Mouse (Mus musculus) midbrain, embryonic 14.5 days (tissue): Measurements from ENCODE around the gene Trank1. TPM values are rescaled to one million over a fixed set of nuclear protein-coding genes. Genes with fewer than 3 reads are reported as not detected.

Experiments used
- ATAC-seq: fragments of 200-750 bp; cut with Nextera tagmentation; 2 replicates; pipeline ENCODE4 v1.8.0; 2017; ENCODE audit warnings: moderate number of reproducible peaks, moderate library complexity; ENCODE audit not compliant: low FRiP score, low TSS enrichment
- DNase-seq: peaks from one replicate; pipeline ENCODE4 v3.0.0-alpha.2; 2015
- H3K27ac ChIP-seq: fragments of 300-500 bp; sonication (generic); replicated peaks from 2 replicates; pipeline ENCODE4 v1.5.1; 2014; ENCODE audit warnings: mild to moderate bottlenecking, low read depth, low read length, moderate library complexity
- H3K27me3 ChIP-seq: fragments of 300-500 bp; sonication (generic); 2 replicates; pipeline ENCODE4 v1.6.1; 2014; ENCODE audit warnings: low read length, control low read depth, mixed read lengths; ENCODE audit not compliant: control insufficient read depth, insufficient read depth
- H3K36me3 ChIP-seq: fragments of 300-500 bp; sonication (generic); 2 replicates; pipeline ENCODE4 v1.6.1; 2014; ENCODE audit warnings: low read length, control low read depth; ENCODE audit not compliant: control insufficient read depth, insufficient read depth
- H3K4me1 ChIP-seq: fragments of 300-500 bp; sonication (generic); 2 replicates; pipeline ENCODE4 v1.6.1; 2014; ENCODE audit warnings: mild to moderate bottlenecking, antibody characterized with exemption, low read length, control low read depth; ENCODE audit not compliant: control insufficient read depth, insufficient read depth
- H3K4me2 ChIP-seq: fragments of 300-500 bp; sonication (generic); 2 replicates; pipeline ENCODE4 v1.6.1; 2014; ENCODE audit warnings: mild to moderate bottlenecking, low read length, moderate library complexity
- H3K4me3 ChIP-seq: fragments of 300-500 bp; sonication (generic); replicated peaks from 2 replicates; pipeline ENCODE4 v1.5.1; 2014; ENCODE audit warnings: low read depth, low read length
- H3K9ac ChIP-seq: fragments of 300-500 bp; sonication (generic); replicated peaks from 2 replicates; pipeline ENCODE4 v1.6.1; 2014; ENCODE audit warnings: mild to moderate bottlenecking, low read length, moderate library complexity
- H3K9me3 ChIP-seq: fragments of 300-500 bp; sonication (generic); 2 replicates; pipeline ENCODE4 v1.6.1; 2016; ENCODE audit warnings: low read length, control low read depth, mixed read lengths; ENCODE audit not compliant: control insufficient read depth
- WGBS: fragments of 180-500 bp; shearing (Covaris S2); extraction: QIAGEN DNeasy Blood & Tissue Kit; methylation state at CpG from one replicate; pipeline ENCODE4 v1.1.7; 2014; 5-methylcytosine and 5-hydroxymethylcytosine counted together
- polyA plus RNA-seq: library from polyadenylated mRNA; unstranded; fragments of >200 nt; fragmentation: Nextera tagmentation; extraction: Ambion mirVana; gene quantifications from 2 replicates; pipeline ENCODE4 v1.2.1, GENCODE M21; 2014

The Trank1 gene
- polyA plus RNA-seq, 1 experiment from 2014 or later: 14.2 TPM

- ATAC-seq: no peak
- H3K4me3 ChIP-seq: no peak overlapping the region
- no peak overlapping the region for H3K27ac ChIP-seq
- peaks cover 10% of the 10 kb centered on the region for H3K4me1 ChIP-seq
- H3K9me3 ChIP-seq: no peaks in the 10 kb centered on the region
- no peaks in the 10 kb centered on the region for H3K36me3 ChIP-seq
- WGBS: 82% methylated on average over 6 of the region's 6 CpGs
- no peak overlapping the region for H3K9ac ChIP-seq
- no peak for DNase-seq
- no peak overlapping the region for H3K4me2 ChIP-seq
- no peaks in the 10 kb centered on the region for H3K27me3 ChIP-seq
These were observed 96.5 kb downstream of the Trank1 start for GRCm38 (mm10) chr9:111408012-111408411.

- Histone ChIP-seq H3K4me2 (no peak overlapping the region), H3K9ac (no peak overlapping the region), H3K27ac (no peak overlapping the region), H3K4me3 (no peak overlapping the region), H3K9me3 (no peaks in the 10 kb centered on the region), H3K27me3 (no peaks in the 10 kb centered on the region), H3K4me1 (peaks cover 12% of the 10 kb centered on the region), H3K36me3 (no peaks in the 10 kb centered on the region)
- DNase-seq (no peak), ATAC-seq (no peak)
- 85% methylated on average over 10 of the region's 10 CpGs for WGBS
These were observed 96.9 kb downstream of the Trank1 start for GRCm38 (mm10) chr9:111408427-111408826.

GRCm38 (mm10) chr9:111412471-111413160 lies 101.1 kb downstream of the Trank1 start:
- no peaks in the 10 kb centered on the region for H3K27me3 ChIP-seq
- no peak; the same call in 1 of the 2 replicates for ATAC-seq
- H3K27ac ChIP-seq: peak overlapping the region; percentile 67
- H3K4me1 ChIP-seq: peaks cover 12% of the 10 kb centered on the region
- H3K4me2 ChIP-seq: peak overlapping the region; percentile 39
- H3K4me3 ChIP-seq: peak overlapping the region; percentile 10; the same call in 1 of the 2 replicates
- no peaks in the 10 kb centered on the region for H3K9me3 ChIP-seq
- no peak overlapping the region for H3K9ac ChIP-seq
- peak; percentile 85 for DNase-seq
- H3K36me3 ChIP-seq: no peaks in the 10 kb centered on the region
- WGBS: 35% methylated on average over 16 of the region's 16 CpGs

- no peak for ATAC-seq
- no peak overlapping the region for H3K4me3 ChIP-seq
- peaks cover 5% of the 10 kb centered on the region for H3K4me1 ChIP-seq
- H3K27ac ChIP-seq: no peak overlapping the region
- no peak overlapping the region for H3K9ac ChIP-seq
- no peaks in the 10 kb centered on the region for H3K27me3 ChIP-seq
- no peaks in the 10 kb centered on the region for H3K36me3 ChIP-seq
- H3K4me2 ChIP-seq: no peak overlapping the region
- no peak for DNase-seq
- no peaks in the 10 kb centered on the region for H3K9me3 ChIP-seq
- WGBS: 74% methylated on average over 2 of the region's 2 CpGs
These were observed 110.3 kb downstream of the Trank1 start for GRCm38 (mm10) chr9:111421862-111422261.

GRCm38 (mm10) chr9:111422567-111422966 lies 111.0 kb downstream of the Trank1 start:
- no peak overlapping the region for H3K27ac ChIP-seq
- peaks cover 5% of the 10 kb centered on the region for H3K4me1 ChIP-seq
- no peaks in the 10 kb centered on the region for H3K9me3 ChIP-seq
- H3K36me3 ChIP-seq: no peaks in the 10 kb centered on the region
- H3K4me3 ChIP-seq: no peak overlapping the region
- ATAC-seq: no peak
- no peaks in the 10 kb centered on the region for H3K27me3 ChIP-seq
- DNase-seq: no peak
- 74% methylated on average over 5 of the region's 5 CpGs for WGBS
- no peak overlapping the region for H3K9ac ChIP-seq
- H3K4me2 ChIP-seq: no peak overlapping the region

GRCm38 (mm10) chr9:111425113-111425512 lies 113.6 kb downstream of the Trank1 start:
- Histone ChIP-seq H3K27me3 (no peaks in the 10 kb centered on the region), H3K9ac (no peak overlapping the region), H3K36me3 (no peaks in the 10 kb centered on the region), H3K4me1 (peaks cover 5% of the 10 kb centered on the region), H3K4me3 (no peak overlapping the region), H3K9me3 (no peaks in the 10 kb centered on the region), H3K4me2 (no peak overlapping the region), H3K27ac (no peak overlapping the region)
- 30% methylated on average over 6 of the region's 6 CpGs for WGBS
- no peak; the same call in 1 of the 2 replicates for ATAC-seq
- peak; percentile 35 for DNase-seq

- peaks cover 5% of the 10 kb centered on the region for H3K4me1 ChIP-seq
- no peak overlapping the region for H3K9ac ChIP-seq
- no peak for ATAC-seq
- H3K4me2 ChIP-seq: no peak overlapping the region
- H3K36me3 ChIP-seq: no peaks in the 10 kb centered on the region
- H3K27ac ChIP-seq: no peak overlapping the region
- H3K9me3 ChIP-seq: no peaks in the 10 kb centered on the region
- no peak overlapping the region for H3K4me3 ChIP-seq
- no peaks in the 10 kb centered on the region for H3K27me3 ChIP-seq
- DNase-seq: peak; percentile 32
- WGBS: 74% methylated on average over 4 of the region's 4 CpGs
These were observed 114.4 kb downstream of the Trank1 start for GRCm38 (mm10) chr9:111425952-111426351.

GRCm38 (mm10) chr9:111427891-111428555 lies 116.5 kb downstream of the Trank1 start:
- no peak for ATAC-seq
- no peak overlapping the region for H3K27ac ChIP-seq
- H3K36me3 ChIP-seq: no peaks in the 10 kb centered on the region
- H3K27me3 ChIP-seq: no peaks in the 10 kb centered on the region
- no peaks in the 10 kb centered on the region for H3K9me3 ChIP-seq
- 82% methylated on average over 9 of the region's 9 CpGs for WGBS
- H3K4me2 ChIP-seq: no peak overlapping the region
- H3K9ac ChIP-seq: no peak overlapping the region
- peaks cover 5% of the 10 kb centered on the region for H3K4me1 ChIP-seq
- H3K4me3 ChIP-seq: no peak overlapping the region
- peak; percentile 41 for DNase-seq
